Mouse (Mus musculus): ENCODE results near the gene Tpx2. TPM values are rescaled to one million over a fixed set of nuclear protein-coding genes. Genes with fewer than 3 reads are reported as not detected.

The Tpx2 gene
- polyA plus RNA-seq, 1 experiment: 26.3 TPM

DNA sequence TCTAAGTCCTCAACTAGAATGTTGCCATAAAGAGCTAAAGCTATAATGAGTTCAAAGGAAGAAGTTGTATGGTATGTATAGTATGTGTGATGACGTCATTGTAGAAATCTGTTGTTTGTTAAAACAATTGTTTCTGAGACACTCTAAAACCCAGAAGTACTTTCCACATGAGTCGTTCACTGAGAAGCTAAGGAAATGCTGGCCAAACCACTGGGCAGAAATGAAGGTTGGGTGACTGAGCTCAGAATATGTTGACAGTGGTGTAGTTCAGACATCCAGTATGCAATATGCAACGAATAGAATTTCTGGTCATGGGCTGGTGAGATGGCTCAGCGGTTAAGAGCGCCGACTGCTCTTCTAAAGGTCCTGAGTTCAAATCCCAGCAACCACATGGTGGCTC is 15.6 kb downstream of the Tpx2 start:
- Histone ChIP-seq H3K4me2 (ENCODE audit: low read depth) (no peak overlapping the region), H3K4me3 (no peak overlapping the region), H3K27me3 (ENCODE audit: control insufficient read depth, insufficient read depth, insufficient read length) (no peaks in the 10 kb centered on the region), H3ac (ENCODE audit: control insufficient read depth, insufficient read length) (no peak overlapping the region), H3K79me2 (ENCODE audit: control insufficient read depth, insufficient read depth) (peaks cover 68% of the 10 kb centered on the region), H3K36me3 (ENCODE audit: control insufficient read depth, insufficient read depth) (peaks cover 9% of the 10 kb centered on the region)
- TF ChIP-seq CEBPB (IDR thresholded peaks at IDR 0.05; ENCODE audit: insufficient read depth, poor library complexity, severe bottlenecking): no peak
- no peak for TF ChIP-seq TCF3 (IDR thresholded peaks at IDR 0.05; ENCODE audit: insufficient read length, low read depth)
- no peak for TF ChIP-seq E2F4 (IDR thresholded peaks at IDR 0.05; ENCODE audit: insufficient read depth)
- TF ChIP-seq POLR2A (IDR thresholded peaks at IDR 0.05; ENCODE audit: insufficient read length, low read depth): no peak
- TF ChIP-seq MYOG (IDR thresholded peaks at IDR 0.05; ENCODE audit: control insufficient read depth in 1 of 3, insufficient read depth in 1 of 3, insufficient read length in 2 of 3, low read depth in 2 of 3): no peak
- TF ChIP-seq SRF (IDR thresholded peaks at IDR 0.05; ENCODE audit: control insufficient read depth, insufficient read length, low read depth): no peak
- no peak for TF ChIP-seq TCF12 (IDR thresholded peaks at IDR 0.05; ENCODE audit: insufficient read depth, poor library complexity, severe bottlenecking)
- no peak for TF ChIP-seq USF1 (IDR thresholded peaks at IDR 0.05; ENCODE audit: low read depth)
- no peak for TF ChIP-seq POLR2AphosphoS2 (IDR thresholded peaks at IDR 0.05; ENCODE audit: insufficient read length, low read depth)
- TF ChIP-seq MAX (IDR thresholded peaks at IDR 0.05; ENCODE audit: low read depth): no peak
- no peak for TF ChIP-seq REST (IDR thresholded peaks at IDR 0.05; ENCODE audit: insufficient read depth, insufficient read length)
- TF ChIP-seq MYOD1 (IDR thresholded peaks at IDR 0.05; ENCODE audit: control insufficient read depth in 1 of 3, insufficient read length in 2 of 3, low read depth in 2 of 3): no peak

DNA sequence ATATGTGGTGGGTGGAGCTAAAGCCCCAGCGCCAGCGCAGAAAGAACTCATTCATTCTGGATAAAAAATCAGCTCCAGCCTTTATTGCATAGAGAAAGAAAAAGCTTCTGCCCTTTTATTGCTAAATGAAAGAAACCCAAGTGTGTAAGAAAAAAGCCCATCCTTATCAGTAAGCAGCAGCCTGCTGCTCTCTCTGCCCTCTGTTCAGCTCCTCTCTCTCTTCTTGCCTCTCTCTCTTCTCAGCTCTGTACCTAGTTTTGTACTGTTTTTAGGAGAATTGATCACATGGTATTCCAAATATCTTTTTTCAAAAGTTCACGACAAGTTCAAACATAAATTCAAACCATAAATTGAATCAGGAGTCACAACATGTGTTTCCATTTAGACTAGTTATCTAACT is 30.5 kb downstream of the Tpx2 start:
- H3ac ChIP-seq (ENCODE audit: control insufficient read depth, insufficient read length): no peak overlapping the region
- H3K27me3 ChIP-seq (ENCODE audit: control insufficient read depth, insufficient read depth, insufficient read length): no peaks in the 10 kb centered on the region
- H3K79me2 ChIP-seq (ENCODE audit: control insufficient read depth, insufficient read depth): no peaks in the 10 kb centered on the region
- H3K4me2 ChIP-seq (ENCODE audit: low read depth): no peak overlapping the region
- no peak for TF ChIP-seq CEBPB (IDR thresholded peaks at IDR 0.05; ENCODE audit: insufficient read depth, poor library complexity, severe bottlenecking)
- TF ChIP-seq TCF3 (IDR thresholded peaks at IDR 0.05; ENCODE audit: insufficient read length, low read depth): no peak
- no peak for TF ChIP-seq POLR2AphosphoS2 (IDR thresholded peaks at IDR 0.05; ENCODE audit: insufficient read length, low read depth)
- no peak for TF ChIP-seq REST (IDR thresholded peaks at IDR 0.05; ENCODE audit: insufficient read depth, insufficient read length)
- no peak for TF ChIP-seq E2F4 (IDR thresholded peaks at IDR 0.05; ENCODE audit: insufficient read depth)
- TF ChIP-seq MYOD1 (IDR thresholded peaks at IDR 0.05; ENCODE audit: control insufficient read depth in 1 of 3, insufficient read length in 2 of 3, low read depth in 2 of 3): no peak
- no peak for TF ChIP-seq SRF (IDR thresholded peaks at IDR 0.05; ENCODE audit: control insufficient read depth, insufficient read length, low read depth)
- TF ChIP-seq MYOG (IDR thresholded peaks at IDR 0.05; ENCODE audit: control insufficient read depth in 1 of 3, insufficient read depth in 1 of 3, insufficient read length in 2 of 3, low read depth in 2 of 3): no peak
- TF ChIP-seq TCF12 (IDR thresholded peaks at IDR 0.05; ENCODE audit: insufficient read depth, poor library complexity, severe bottlenecking): no peak
- TF ChIP-seq MAX (IDR thresholded peaks at IDR 0.05; ENCODE audit: low read depth): no peak
- no peak for TF ChIP-seq USF1 (IDR thresholded peaks at IDR 0.05; ENCODE audit: low read depth)
- no peak for TF ChIP-seq POLR2A (IDR thresholded peaks at IDR 0.05; ENCODE audit: insufficient read length, low read depth)
- H3K4me3 ChIP-seq: no peak overlapping the region
- peaks cover 60% of the 10 kb centered on the region for H3K36me3 ChIP-seq (ENCODE audit: control insufficient read depth, insufficient read depth)

DNA sequence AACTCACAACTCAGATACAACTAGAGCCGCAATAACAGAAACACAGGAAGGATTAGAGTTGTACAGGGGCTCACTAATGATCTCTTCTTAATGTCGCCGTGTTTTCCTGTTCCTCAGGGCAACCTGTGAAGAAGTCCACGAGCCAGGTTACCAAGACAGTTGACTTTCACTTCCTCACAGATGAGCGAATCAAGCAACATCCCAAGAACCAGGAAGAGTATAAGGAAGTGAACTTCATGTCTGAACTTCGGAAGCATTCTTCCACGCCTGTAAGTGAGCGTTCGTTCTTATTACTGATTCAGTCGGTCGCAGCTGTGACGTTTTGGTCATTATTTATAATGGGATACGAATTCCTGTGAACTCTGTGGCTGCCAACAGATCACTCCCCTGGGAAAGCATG is 33.1 kb downstream of the Tpx2 start:
- H3K79me2 ChIP-seq (ENCODE audit: control insufficient read depth, insufficient read depth): no peaks in the 10 kb centered on the region
- TF ChIP-seq SRF (IDR thresholded peaks at IDR 0.05; ENCODE audit: control insufficient read depth, insufficient read length, low read depth) (no peak), POLR2A (IDR thresholded peaks at IDR 0.05; ENCODE audit: insufficient read length, low read depth) (no peak), MYOD1 (IDR thresholded peaks at IDR 0.05; ENCODE audit: control insufficient read depth in 1 of 3, insufficient read length in 2 of 3, low read depth in 2 of 3) (no peak), E2F4 (IDR thresholded peaks at IDR 0.05; ENCODE audit: insufficient read depth) (no peak), MYOG (IDR thresholded peaks at IDR 0.05; ENCODE audit: control insufficient read depth in 1 of 3, insufficient read depth in 1 of 3, insufficient read length in 2 of 3, low read depth in 2 of 3) (no peak), POLR2AphosphoS2 (IDR thresholded peaks at IDR 0.05; ENCODE audit: insufficient read length, low read depth) (no peak), TCF12 (IDR thresholded peaks at IDR 0.05; ENCODE audit: insufficient read depth, poor library complexity, severe bottlenecking) (no peak), REST (IDR thresholded peaks at IDR 0.05; ENCODE audit: insufficient read depth, insufficient read length) (no peak)
- H3K4me3 ChIP-seq: no peak overlapping the region
- no peak overlapping the region for H3K4me2 ChIP-seq (ENCODE audit: low read depth)
- H3ac ChIP-seq (ENCODE audit: control insufficient read depth, insufficient read length): no peak overlapping the region
- H3K36me3 ChIP-seq (ENCODE audit: control insufficient read depth, insufficient read depth): peaks cover 73% of the 10 kb centered on the region
- H3K27me3 ChIP-seq (ENCODE audit: control insufficient read depth, insufficient read depth, insufficient read length): no peaks in the 10 kb centered on the region

DNA sequence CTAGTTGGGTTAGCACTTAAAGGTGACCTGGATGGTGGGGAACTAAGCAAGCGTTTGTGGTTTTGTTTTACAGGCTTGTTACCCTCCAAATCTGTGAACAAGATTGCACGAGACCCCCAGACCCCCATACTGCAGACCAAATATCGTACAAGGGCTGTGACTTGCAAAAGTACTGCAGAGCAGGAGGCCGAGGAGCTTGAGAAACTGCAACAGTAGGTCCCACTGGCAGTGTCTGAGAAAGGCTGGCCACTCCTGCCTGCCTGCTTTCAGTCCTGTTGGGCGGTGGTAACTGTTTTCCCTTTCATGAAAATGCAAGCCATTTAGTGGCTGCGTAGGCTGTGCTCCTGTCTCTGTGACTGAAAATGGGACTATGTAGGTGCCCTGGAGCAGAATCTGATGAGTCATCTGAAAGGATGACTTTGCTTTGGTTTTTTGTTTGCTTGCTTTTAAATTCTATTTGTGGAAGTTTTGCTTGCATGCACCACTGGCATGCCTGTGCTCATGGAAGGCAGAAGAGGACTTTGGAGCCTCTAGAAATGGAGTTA is 36.4 kb downstream of the Tpx2 start:
- Histone ChIP-seq H3K79me2 (ENCODE audit: control insufficient read depth, insufficient read depth) (no peaks in the 10 kb centered on the region), H3K36me3 (ENCODE audit: control insufficient read depth, insufficient read depth) (peaks cover 87% of the 10 kb centered on the region), H3ac (ENCODE audit: control insufficient read depth, insufficient read length) (no peak overlapping the region), H3K27me3 (ENCODE audit: control insufficient read depth, insufficient read depth, insufficient read length) (no peaks in the 10 kb centered on the region), H3K4me3 (no peak overlapping the region), H3K4me2 (ENCODE audit: low read depth) (no peak overlapping the region)
- TF ChIP-seq SRF (IDR thresholded peaks at IDR 0.05; ENCODE audit: control insufficient read depth, insufficient read length, low read depth) (no peak), E2F4 (IDR thresholded peaks at IDR 0.05; ENCODE audit: insufficient read depth) (no peak), MYOD1 (IDR thresholded peaks at IDR 0.05; ENCODE audit: control insufficient read depth in 1 of 3, insufficient read length in 2 of 3, low read depth in 2 of 3) (no peak), POLR2AphosphoS2 (IDR thresholded peaks at IDR 0.05; ENCODE audit: insufficient read length, low read depth) (no peak), POLR2A (IDR thresholded peaks at IDR 0.05; ENCODE audit: insufficient read length, low read depth) (no peak), TCF12 (IDR thresholded peaks at IDR 0.05; ENCODE audit: insufficient read depth, poor library complexity, severe bottlenecking) (no peak), USF1 (IDR thresholded peaks at IDR 0.05; ENCODE audit: low read depth) (no peak), REST (IDR thresholded peaks at IDR 0.05; ENCODE audit: insufficient read depth, insufficient read length) (no peak), TCF3 (IDR thresholded peaks at IDR 0.05; ENCODE audit: insufficient read length, low read depth) (no peak), MYOG (IDR thresholded peaks at IDR 0.05; ENCODE audit: control insufficient read depth in 1 of 3, insufficient read depth in 1 of 3, insufficient read length in 2 of 3, low read depth in 2 of 3) (no peak)

Data from myocyte (in vitro differentiated cells).